Mouse (Mus musculus) myocyte (in vitro differentiated cells): Measurements from ENCODE around the gene Pdcl3. TPM values are rescaled to one million over a fixed set of nuclear protein-coding genes. Genes with fewer than 3 reads are reported as not detected.

Experiments used
- H3K27me3 ChIP-seq: one replicate; pipeline ENCODE4 v1.6.1; 2011; ENCODE audit not compliant: control insufficient read depth, insufficient read depth, insufficient read length
- H3K36me3 ChIP-seq: one replicate; pipeline ENCODE4 v1.6.1; 2011; ENCODE audit not compliant: control insufficient read depth, insufficient read depth
- H3K4me2 ChIP-seq: one replicate; pipeline ENCODE4 v1.6.1; 2011; ENCODE audit warnings: low read depth, control low read depth
- H3K4me3 ChIP-seq: one replicate; pipeline ENCODE4 v1.5.1; 2011; ENCODE audit warnings: mild to moderate bottlenecking, control low read depth, moderate library complexity
- H3K79me2 ChIP-seq: one replicate; pipeline ENCODE4 v1.6.1; 2011; ENCODE audit not compliant: control insufficient read depth, insufficient read depth
- H3ac ChIP-seq: one replicate; pipeline ENCODE4 v1.6.1; 2011; ENCODE audit not compliant: control insufficient read depth, insufficient read length
- CEBPB ChIP-seq: IDR thresholded peaks from 2 replicates; pipeline ENCODE4 v1.6.1; 2011; ENCODE audit warnings: mild to moderate bottlenecking, moderate library complexity; ENCODE audit not compliant: poor library complexity, insufficient read depth, severe bottlenecking
- E2F4 ChIP-seq: IDR thresholded peaks from one replicate; pipeline ENCODE4 v1.6.1; 2011; ENCODE audit warnings: mild to moderate bottlenecking, control low read depth, moderate library complexity; ENCODE audit not compliant: insufficient read depth
- MAX ChIP-seq: IDR thresholded peaks from one replicate; pipeline ENCODE4 v1.6.1; 2011; ENCODE audit warnings: low read depth, mild to moderate bottlenecking, control low read depth
- MYOD1 ChIP-seq, 3 experiments: IDR thresholded peaks; one replicate each; pipeline ENCODE4 v1.6.1; 2011; ENCODE audit warnings: control low read depth in 2 of 3, low read depth in 2 of 3, mild to moderate bottlenecking in 2 of 3, moderate library complexity in 1 of 3; ENCODE audit not compliant: insufficient read length in 2 of 3, control insufficient read depth in 1 of 3
- MYOG ChIP-seq, 3 experiments: IDR thresholded peaks; one replicate each; pipeline ENCODE4 v1.6.1; 2011; ENCODE audit warnings: control low read depth in 2 of 3, low read depth in 2 of 3, mild to moderate bottlenecking in 2 of 3; ENCODE audit not compliant: insufficient read length in 2 of 3, control insufficient read depth in 1 of 3, insufficient read depth in 1 of 3
- POLR2A ChIP-seq: IDR thresholded peaks from one replicate; pipeline ENCODE4 v1.6.1; 2011; ENCODE audit warnings: low read depth, mild to moderate bottlenecking, control low read depth, moderate library complexity; ENCODE audit not compliant: insufficient read length
- POLR2AphosphoS2 ChIP-seq: IDR thresholded peaks from one replicate; pipeline ENCODE4 v1.6.1; 2011; ENCODE audit warnings: low read depth, control low read depth; ENCODE audit not compliant: insufficient read length
- REST ChIP-seq: IDR thresholded peaks from one replicate; pipeline ENCODE4 v1.6.1; 2011; ENCODE audit warnings: mild to moderate bottlenecking, control low read depth, moderate library complexity; ENCODE audit not compliant: insufficient read depth, insufficient read length
- SRF ChIP-seq: IDR thresholded peaks from one replicate; pipeline ENCODE4 v1.6.1; 2011; ENCODE audit warnings: low read depth; ENCODE audit not compliant: control insufficient read depth, insufficient read length
- TCF12 ChIP-seq: IDR thresholded peaks from one replicate; pipeline ENCODE4 v1.6.1; 2011; ENCODE audit warnings: mild to moderate bottlenecking, control low read depth; ENCODE audit not compliant: poor library complexity, insufficient read depth, severe bottlenecking
- TCF3 ChIP-seq: IDR thresholded peaks from one replicate; pipeline ENCODE4 v1.6.1; 2011; ENCODE audit warnings: low read depth, control low read depth; ENCODE audit not compliant: insufficient read length
- USF1 ChIP-seq: IDR thresholded peaks from one replicate; pipeline ENCODE4 v1.6.1; 2011; ENCODE audit warnings: low read depth, mild to moderate bottlenecking, control low read depth, moderate library complexity
- polyA plus RNA-seq: library from polyadenylated mRNA; unstranded; fragments of >200 nt; fragmentation: generic; extraction: Trizol; gene quantifications from one replicate; pipeline ENCODE4 v1.2.1, GENCODE M21; 2012; ENCODE audit warnings: missing spikeins

The Pdcl3 gene
- polyA plus RNA-seq, 1 experiment = 84.9 TPM

GRCm38 (mm10) chr1:38969116-38969515 lies 16.3 kb upstream of the Pdcl3 start:
- Histone ChIP-seq H3K36me3 (no peaks in the 10 kb centered on the region), H3K27me3 (no peaks in the 10 kb centered on the region), H3ac (no peak overlapping the region), H3K4me2 (no peak overlapping the region), H3K4me3 (no peak overlapping the region), H3K79me2 (no peaks in the 10 kb centered on the region)
- no peak for TF ChIP-seq REST
- TF ChIP-seq POLR2A = no peak
- TF ChIP-seq MYOG (IDR thresholded peaks at IDR 0.05; ENCODE audit: control insufficient read depth in 1 of 3, insufficient read depth in 1 of 3, insufficient read length in 2 of 3, low read depth in 2 of 3) = no peak
- no peak for TF ChIP-seq TCF12
- TF ChIP-seq E2F4 = no peak
- no peak for TF ChIP-seq TCF3
- no peak for TF ChIP-seq SRF
- no peak for TF ChIP-seq POLR2AphosphoS2
- TF ChIP-seq MYOD1 (IDR thresholded peaks at IDR 0.05; ENCODE audit: control insufficient read depth in 1 of 3, insufficient read length in 2 of 3, low read depth in 2 of 3) = no peak
- TF ChIP-seq USF1 = no peak
- TF ChIP-seq MAX = no peak
- TF ChIP-seq CEBPB = no peak

- no peaks in the 10 kb centered on the region for H3K79me2 ChIP-seq
- TF ChIP-seq SRF = no peak
- no peak overlapping the region for H3ac ChIP-seq
- no peaks in the 10 kb centered on the region for H3K27me3 ChIP-seq
- no peaks in the 10 kb centered on the region for H3K36me3 ChIP-seq
- H3K4me3 ChIP-seq = no peak overlapping the region
- no peak overlapping the region for H3K4me2 ChIP-seq
Observed at GRCm38 (mm10) chr1:38971712-38972111, 13.7 kb upstream of the Pdcl3 start.

GRCm38 (mm10) chr1:38972986-38973592 lies 12.3 kb upstream of the Pdcl3 start:
- no peak for TF ChIP-seq TCF3
- TF ChIP-seq TCF12 = no peak
- TF ChIP-seq POLR2AphosphoS2 = no peak
- no peak overlapping the region for H3ac ChIP-seq
- H3K27me3 ChIP-seq = no peaks in the 10 kb centered on the region
- H3K36me3 ChIP-seq = no peaks in the 10 kb centered on the region
- no peaks in the 10 kb centered on the region for H3K79me2 ChIP-seq
- H3K4me3 ChIP-seq = no peak overlapping the region
- H3K4me2 ChIP-seq = peak overlapping the region; percentile 24

GRCm38 (mm10) chr1:38979953-38980352 lies 5.5 kb upstream of the Pdcl3 start:
- TF ChIP-seq USF1 (peak; percentile 51), SRF (no peak), POLR2A (peak; percentile 45), MYOD1 (IDR thresholded peaks at IDR 0.05; ENCODE audit: control insufficient read depth in 1 of 3, insufficient read length in 2 of 3, low read depth in 2 of 3) (peak in 2 of 3 experiments; percentile 50 to 71), E2F4 (no peak), MYOG (IDR thresholded peaks at IDR 0.05; ENCODE audit: control insufficient read depth in 1 of 3, insufficient read depth in 1 of 3, insufficient read length in 2 of 3, low read depth in 2 of 3) (peak in 1 of 3 experiments; percentile 79), TCF3 (peak; percentile 21), REST (no peak), POLR2AphosphoS2 (peak; percentile 51), MAX (no peak), TCF12 (peak; percentile 57), CEBPB (no peak)
- H3K36me3 ChIP-seq = no peaks in the 10 kb centered on the region
- H3K79me2 ChIP-seq = no peaks in the 10 kb centered on the region
- H3ac ChIP-seq = no peak overlapping the region
- no peaks in the 10 kb centered on the region for H3K27me3 ChIP-seq
- H3K4me3 ChIP-seq = no peak overlapping the region
- peak overlapping the region; percentile 80 for H3K4me2 ChIP-seq

GRCm38 (mm10) chr1:38983870-38984269 lies 1.5 kb upstream of the Pdcl3 start:
- H3K79me2 ChIP-seq = peaks cover 10% of the 10 kb centered on the region
- H3K4me3 ChIP-seq = no peak overlapping the region
- TF ChIP-seq REST (no peak), TCF3 (no peak), MYOD1 (IDR thresholded peaks at IDR 0.05; ENCODE audit: control insufficient read depth in 1 of 3, insufficient read length in 2 of 3, low read depth in 2 of 3) (no peak), CEBPB (no peak), SRF (no peak), USF1 (no peak), POLR2A (no peak), TCF12 (no peak), MAX (no peak), POLR2AphosphoS2 (no peak), E2F4 (no peak), MYOG (IDR thresholded peaks at IDR 0.05; ENCODE audit: control insufficient read depth in 1 of 3, insufficient read depth in 1 of 3, insufficient read length in 2 of 3, low read depth in 2 of 3) (no peak)
- H3K36me3 ChIP-seq = no peaks in the 10 kb centered on the region
- H3K4me2 ChIP-seq = no peak overlapping the region
- H3K27me3 ChIP-seq = no peaks in the 10 kb centered on the region
- no peak overlapping the region for H3ac ChIP-seq
